Mouse (Mus musculus) ES-E14 (cell line): ENCODE results near the gene St3gal3.

Experiments
- CHD2 ChIP-seq: IDR thresholded peaks from 2 replicates; pipeline ENCODE4 v1.6.1; 2014; ENCODE audit warnings: mild to moderate bottlenecking, low read depth, low read length, inconsistent platforms
- HCFC1 ChIP-seq: IDR thresholded peaks from 2 replicates; pipeline ENCODE4 v1.6.1; 2012; ENCODE audit warnings: low read length, inconsistent platforms, borderline replicate concordance; ENCODE audit not compliant: insufficient read depth
- MAFK ChIP-seq: IDR thresholded peaks from 2 replicates; pipeline ENCODE4 v1.6.1; 2014; ENCODE audit warnings: mild to moderate bottlenecking, low read depth, low read length, inconsistent platforms; ENCODE audit not compliant: insufficient read depth
- ZC3H11A ChIP-seq: IDR thresholded peaks from 2 replicates; pipeline ENCODE4 v1.6.1; 2012; ENCODE audit warnings: low read depth, mild to moderate bottlenecking, inconsistent platforms, low read length, borderline replicate concordance
- ZNF384 ChIP-seq: IDR thresholded peaks from 2 replicates; pipeline ENCODE4 v1.6.1; 2012; ENCODE audit warnings: low read depth, low read length, inconsistent platforms

DNA sequence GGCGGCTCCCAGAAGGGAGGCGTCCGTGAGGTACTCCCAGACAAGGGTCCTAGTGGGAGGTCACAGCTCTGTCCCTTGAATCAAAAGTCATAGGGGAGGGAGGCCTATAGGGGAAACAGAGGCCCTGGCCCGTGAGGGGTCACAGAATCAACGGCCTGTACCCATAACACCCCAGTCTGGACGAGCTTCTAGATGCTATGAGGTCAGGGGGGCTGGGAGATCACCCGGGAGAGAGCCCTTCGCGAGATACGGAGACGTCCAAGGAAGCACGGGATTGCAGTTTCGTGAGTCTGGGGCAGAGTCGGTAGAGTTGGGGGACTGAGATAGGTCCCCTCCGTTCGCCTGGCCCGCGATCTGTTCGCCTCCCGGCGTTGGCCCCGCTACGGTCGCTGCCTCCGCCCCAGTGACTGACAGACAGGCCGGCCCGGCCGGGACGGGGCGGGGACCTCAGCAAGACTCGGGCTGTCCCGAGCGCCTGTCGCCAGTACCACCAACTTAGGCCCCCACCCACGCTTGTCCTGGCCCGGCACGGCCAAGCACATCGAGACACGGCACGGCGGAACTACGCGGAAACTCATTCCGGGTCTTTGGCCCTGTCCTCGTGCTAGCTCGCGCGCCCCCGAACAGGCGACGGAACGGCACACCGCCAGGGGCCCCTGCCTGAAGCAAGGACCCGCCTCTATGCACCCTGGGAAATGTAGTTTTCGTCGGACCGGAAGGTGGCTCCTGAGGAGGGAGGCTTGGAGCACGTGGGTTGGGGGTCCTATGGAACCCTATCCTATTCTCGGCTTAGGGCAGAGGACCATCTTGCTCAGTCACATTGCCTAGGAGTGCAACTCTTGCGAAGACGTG, 219.9 kb downstream of the St3gal3 start, which contains the start of gene Ipo13:
- TF ChIP-seq ZC3H11A (no peak), MAFK (no peak), HCFC1 (peak; percentile 97), CHD2 (no peak), ZNF384 (no peak)
